Mouse (Mus musculus) layer of hippocampus, postnatal 36 days (tissue): ENCODE results near the gene Slc38a9. TPM values are rescaled to one million over a fixed set of nuclear protein-coding genes. Genes with fewer than 3 reads are reported as not detected.

ENCODE experiments used
- DNase-seq, 2 experiments: peaks; one replicate each; pipeline ENCODE4 v3.0.0; 2022
- total RNA-seq, 2 experiments: library from RNA; stranded (reverse); gene quantifications; 2 replicates each; pipeline ENCODE4 v1.2.3; 2021

The Slc38a9 gene
- total RNA-seq, 2 experiments from 2014 or later = 28.6 to 32.5 TPM

GRCm38 (mm10) chr13:112747808-112748430 is 87.4 kb downstream of the Slc38a9 start:
- no peak for DNase-seq

GRCm38 (mm10) chr13:112748808-112749510 is 88.4 kb downstream of the Slc38a9 start:
- DNase-seq = no peak

- DNase-seq = no peak
Measured at GRCm38 (mm10) chr13:112749881-112750280, 89.3 kb downstream of the Slc38a9 start.

GRCm38 (mm10) chr13:112751454-112752308 is 91.1 kb downstream of the Slc38a9 start:
- peak in 1 of 2 experiments; percentile 22 for DNase-seq

- DNase-seq = no peak
Measured at GRCm38 (mm10) chr13:112752309-112752975, 91.9 kb downstream of the Slc38a9 start.

- no peak for DNase-seq
Measured at GRCm38 (mm10) chr13:112753522-112753921, 93.0 kb downstream of the Slc38a9 start.

- DNase-seq = no peak
Measured at GRCm38 (mm10) chr13:112754871-112755270, 94.3 kb downstream of the Slc38a9 start.

GRCm38 (mm10) chr13:112755507-112756010 is 95.0 kb downstream of the Slc38a9 start:
- DNase-seq = peak in 1 of 2 experiments; percentile 19

GRCm38 (mm10) chr13:112757395-112757794 is 96.8 kb downstream of the Slc38a9 start:
- DNase-seq = no peak

GRCm38 (mm10) chr13:112758546-112759090 is 98.1 kb downstream of the Slc38a9 start:
- DNase-seq = no peak

- DNase-seq = no peak
Measured at GRCm38 (mm10) chr13:112759364-112759763, 98.8 kb downstream of the Slc38a9 start.

- DNase-seq = no peak
Measured at GRCm38 (mm10) chr13:112759777-112760537, 99.4 kb downstream of the Slc38a9 start.

GRCm38 (mm10) chr13:112760538-112760881 is 100.0 kb downstream of the Slc38a9 start:
- no peak for DNase-seq

- no peak for DNase-seq
Measured at GRCm38 (mm10) chr13:112761787-112762186, 101.2 kb downstream of the Slc38a9 start.

- DNase-seq = no peak
Measured at GRCm38 (mm10) chr13:112762548-112762947, 102.0 kb downstream of the Slc38a9 start.

- no peak for DNase-seq
Measured at GRCm38 (mm10) chr13:112763531-112764091, 103.1 kb downstream of the Slc38a9 start.

- DNase-seq = no peak
Measured at GRCm38 (mm10) chr13:112764556-112764955, 104.0 kb downstream of the Slc38a9 start.

GRCm38 (mm10) chr13:112765654-112766053 is 105.1 kb downstream of the Slc38a9 start:
- DNase-seq = no peak

- no peak for DNase-seq
Measured at GRCm38 (mm10) chr13:112770528-112771328, 110.2 kb downstream of the Slc38a9 start.
